Mouse (Mus musculus): Measurements from ENCODE around the gene Gm45062.

Gene Gm45062

GRCm38 (mm10) chr6:8373051-8373450 lies 113.8 kb downstream of the Gm45062 start:
- no peak for DNase-seq

DNA sequence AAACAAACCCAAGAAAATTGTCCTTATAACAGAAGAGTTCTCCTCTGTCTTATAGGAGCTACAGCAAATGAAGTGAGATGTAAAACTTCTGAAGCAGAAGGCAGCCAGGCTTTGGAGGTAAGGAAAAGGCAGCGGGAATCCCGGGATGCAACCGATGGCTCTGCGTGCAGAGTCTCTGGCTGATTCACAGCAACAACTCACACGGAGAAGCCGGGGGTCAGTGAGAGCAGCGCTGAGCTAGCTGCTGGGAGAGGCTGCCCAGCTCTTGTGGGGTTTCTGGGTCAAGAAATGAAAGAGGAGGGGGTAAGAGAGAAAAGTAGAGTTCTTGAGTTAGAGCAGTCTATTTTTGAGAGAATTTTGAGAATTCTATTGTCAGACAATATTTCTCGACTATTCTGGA lies 114.6 kb downstream of the Gm45062 start:
- DNase-seq = no peak

GRCm38 (mm10) chr6:8374290-8374689 lies 115.0 kb downstream of the Gm45062 start:
- DNase-seq = no peak

GRCm38 (mm10) chr6:8374712-8375111 lies 115.5 kb downstream of the Gm45062 start:
- DNase-seq = no peak

GRCm38 (mm10) chr6:8376351-8376750 lies 117.1 kb downstream of the Gm45062 start:
- no peak for DNase-seq

- DNase-seq = no peak
Observed at GRCm38 (mm10) chr6:8377667-8378066, 118.4 kb downstream of the Gm45062 start.

GRCm38 (mm10) chr6:8389307-8389706 lies 130.1 kb downstream of the Gm45062 start:
- no peak for DNase-seq

- no peak for DNase-seq
Observed at GRCm38 (mm10) chr6:8390296-8390695, 131.0 kb downstream of the Gm45062 start.

GRCm38 (mm10) chr6:8390935-8391334 lies 131.7 kb downstream of the Gm45062 start:
- no peak for DNase-seq

DNA sequence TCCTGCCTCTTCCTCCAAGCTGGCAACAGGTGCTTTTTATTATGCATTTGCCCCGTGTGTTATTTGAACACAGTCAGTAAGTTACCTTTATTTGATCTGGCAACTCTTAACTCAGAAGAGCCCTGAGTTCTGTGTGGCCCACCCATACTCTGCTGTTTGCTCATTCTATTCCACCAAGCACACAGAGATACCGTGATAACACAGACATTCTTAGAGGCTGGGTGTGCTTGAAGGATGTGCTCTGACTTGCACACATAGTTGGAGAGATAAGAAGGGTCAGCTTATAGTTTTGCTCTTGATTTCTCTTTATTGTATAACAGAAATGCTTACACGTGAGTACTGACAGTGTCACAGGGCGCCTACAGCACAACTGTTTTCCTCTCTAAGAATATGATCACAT lies 133.8 kb downstream of the Gm45062 start:
- DNase-seq = no peak

DNA sequence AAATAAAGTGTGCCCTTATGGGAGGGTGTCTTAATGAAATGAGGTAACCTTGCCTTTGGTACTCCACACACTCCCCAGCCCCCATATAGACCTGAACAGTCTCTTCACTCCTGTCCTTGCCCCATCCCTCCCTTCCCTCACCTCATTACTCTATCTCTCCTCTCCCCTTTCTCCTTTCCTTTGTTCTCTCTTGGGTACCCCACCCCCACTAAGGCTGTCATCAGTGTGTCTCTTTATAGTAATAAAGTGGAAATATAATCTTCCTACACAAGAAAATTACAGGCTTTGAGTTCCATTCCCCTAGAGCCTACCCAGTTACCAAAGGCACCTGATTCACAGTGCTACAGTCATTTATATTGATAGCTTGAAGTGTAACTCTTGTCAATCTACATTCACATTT lies 134.8 kb downstream of the Gm45062 start:
- DNase-seq = no peak

GRCm38 (mm10) chr6:8395061-8395460 lies 135.8 kb downstream of the Gm45062 start:
- DNase-seq = no peak

- DNase-seq = no peak
Observed at GRCm38 (mm10) chr6:8397252-8397651, 138.0 kb downstream of the Gm45062 start.

GRCm38 (mm10) chr6:8399710-8400109 lies 140.5 kb downstream of the Gm45062 start:
- no peak for DNase-seq

GRCm38 (mm10) chr6:8403127-8403526 lies 143.9 kb downstream of the Gm45062 start:
- no peak for DNase-seq

GRCm38 (mm10) chr6:8405844-8406243 lies 146.6 kb downstream of the Gm45062 start:
- no peak for DNase-seq

GRCm38 (mm10) chr6:8408332-8408731 lies 149.1 kb downstream of the Gm45062 start:
- DNase-seq = no peak

- DNase-seq = no peak
Observed at GRCm38 (mm10) chr6:8409865-8410264, 150.6 kb downstream of the Gm45062 start.

- DNase-seq = peak; percentile 29
Observed at GRCm38 (mm10) chr6:8412845-8413598, 153.8 kb downstream of the Gm45062 start.

- peak; percentile 49 for DNase-seq
Observed at GRCm38 (mm10) chr6:8414020-8414419, 154.8 kb downstream of the Gm45062 start.

- no peak for DNase-seq
Observed at GRCm38 (mm10) chr6:8415823-8416222, 156.6 kb downstream of the Gm45062 start.

GRCm38 (mm10) chr6:8416802-8417569 lies 157.7 kb downstream of the Gm45062 start:
- no peak for DNase-seq

DNA sequence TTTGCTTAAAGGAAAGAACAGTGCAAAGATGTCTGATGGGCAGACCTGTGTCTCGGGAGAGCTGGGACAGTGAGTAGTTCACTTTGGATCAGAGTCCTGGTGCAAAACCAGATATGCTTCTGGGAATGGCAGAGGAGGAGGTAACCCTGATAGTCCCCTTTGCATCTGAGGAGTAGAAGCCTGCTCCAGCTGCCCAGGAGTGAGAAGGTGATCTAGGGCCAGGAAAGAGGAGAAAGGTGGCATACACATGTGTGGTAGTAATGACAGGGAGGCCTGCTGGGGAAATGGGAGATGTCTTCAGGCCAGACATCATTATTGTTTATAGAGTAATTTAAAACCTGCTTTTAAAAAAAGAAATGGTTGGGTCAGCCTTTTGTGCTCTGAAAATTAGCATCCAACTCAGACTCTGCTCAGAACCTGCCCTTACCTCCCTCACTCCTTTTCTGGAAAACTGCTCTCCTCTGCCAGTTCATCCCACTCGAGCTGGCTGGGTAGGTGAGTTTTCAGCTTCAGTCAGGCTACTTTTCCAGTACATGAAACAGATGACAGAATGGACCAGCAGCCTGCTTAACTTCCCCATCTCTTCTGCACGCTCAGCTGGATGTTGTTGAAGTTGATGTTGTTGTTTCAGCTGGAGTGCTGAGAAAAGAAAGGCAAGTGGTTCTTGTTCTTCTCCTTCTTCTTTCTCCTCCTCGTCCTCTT lies 160.4 kb downstream of the Gm45062 start:
- DNase-seq = no peak

DNA sequence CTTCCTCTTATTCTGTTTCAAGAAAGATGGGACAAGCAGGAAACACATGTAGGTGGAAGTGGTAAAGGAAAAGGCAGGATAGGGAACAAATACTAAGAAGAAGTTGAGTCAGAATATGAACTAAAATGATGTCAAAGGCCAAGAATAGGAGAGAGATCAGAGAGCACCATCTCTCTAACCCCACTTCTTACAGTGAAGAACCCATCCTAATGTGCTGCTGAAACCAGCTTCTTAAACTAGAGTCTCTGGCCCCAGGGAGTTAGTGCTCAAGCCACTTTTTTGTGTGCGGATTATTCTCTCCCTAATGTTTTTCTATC lies 160.9 kb downstream of the Gm45062 start:
- no peak for DNase-seq

All from right cerebral cortex, postnatal 25 days (tissue).